Mouse (Mus musculus): ENCODE measurements at regions not wholly inside any gene's neighbourhood (a gene's known extent, or its start where the extent isn't known, plus 50 kb on each side); places are given as distances from the start of the nearest gene placed in this dataset.
"Not testable (repeated sequence)": the region's sequence is repeated elsewhere in the genome, so short reads cannot be mapped to it uniquely, and the experiment has no call there.

- not testable (repeated sequence) for DNase-seq
Measured at GRCm38 (mm10) chr15:34027111-34027510, 330.6 kb downstream of the 9430069I07Rik start.

- no peak for DNase-seq
Measured at GRCm38 (mm10) chr15:34025396-34025795, 332.3 kb downstream of the 9430069I07Rik start.

- DNase-seq: peak; percentile 89 to 91
Measured at GRCm38 (mm10) chr15:34021857-34022256, 335.8 kb downstream of the 9430069I07Rik start.

- DNase-seq: peak; percentile 62 to 74
Measured at GRCm38 (mm10) chr15:34016397-34017156, 341.1 kb downstream of the 9430069I07Rik start.

GRCm38 (mm10) chr15:34008591-34008990 lies 349.1 kb downstream of the 9430069I07Rik start:
- DNase-seq: no peak

- peak; percentile 70 to 74 for DNase-seq
Measured at GRCm38 (mm10) chr15:33992383-33992782, 365.3 kb downstream of the 9430069I07Rik start.

- DNase-seq: peak; percentile 47 to 50
Measured at GRCm38 (mm10) chr15:33975077-33975476, 382.6 kb downstream of the 9430069I07Rik start.

GRCm38 (mm10) chr15:33973466-33973865 lies 384.2 kb downstream of the 9430069I07Rik start:
- DNase-seq: no peak

GRCm38 (mm10) chr15:33969409-33969808 lies 388.3 kb downstream of the 9430069I07Rik start:
- no peak for DNase-seq

GRCm38 (mm10) chr15:33935013-33935664 lies 422.5 kb downstream of the 9430069I07Rik start:
- peak; percentile 39 to 43 for DNase-seq

GRCm38 (mm10) chr15:33926446-33926845 lies 431.2 kb downstream of the 9430069I07Rik start:
- DNase-seq: no peak

- peak in 1 of 2 experiments; percentile 0 for DNase-seq
Measured at GRCm38 (mm10) chr15:33924094-33924890, 433.4 kb downstream of the 9430069I07Rik start.

- DNase-seq: no peak
Measured at GRCm38 (mm10) chr15:33914891-33915290, 442.8 kb downstream of the 9430069I07Rik start.

- no peak for DNase-seq
Measured at GRCm38 (mm10) chr15:33906727-33907479, 450.8 kb downstream of the 9430069I07Rik start.

GRCm38 (mm10) chr15:33896076-33896475 lies 461.6 kb downstream of the 9430069I07Rik start:
- DNase-seq: no peak

- no peak for DNase-seq
Measured at GRCm38 (mm10) chr15:33890606-33891005, 467.1 kb downstream of the 9430069I07Rik start.

- no peak for DNase-seq
Measured at GRCm38 (mm10) chr15:33888865-33889368, 468.8 kb downstream of the 9430069I07Rik start.

GRCm38 (mm10) chr15:33862224-33862752 lies 495.4 kb downstream of the 9430069I07Rik start:
- no peak for DNase-seq

GRCm38 (mm10) chr15:33825435-33826088 lies 532.1 kb downstream of the 9430069I07Rik start:
- no peak for DNase-seq

GRCm38 (mm10) chr15:33824826-33825225 lies 532.8 kb downstream of the 9430069I07Rik start:
- DNase-seq: no peak

GRCm38 (mm10) chr15:33780960-33781359 lies 576.7 kb downstream of the 9430069I07Rik start:
- no peak for DNase-seq

Data from cerebellum, postnatal 10 days (tissue).